Mouse (Mus musculus): ENCODE results near the gene Smg1. TPM values are rescaled to one million over a fixed set of nuclear protein-coding genes. Genes with fewer than 3 reads are reported as not detected.
"Not testable (repeated sequence)": the region's sequence is repeated elsewhere in the genome, so short reads cannot be mapped to it uniquely, and the experiment has no call there.

Smg1 gene
- total RNA-seq, 4 experiments from 2014 or later: 50.3 to 75.5 (median 58.2) TPM

DNA sequence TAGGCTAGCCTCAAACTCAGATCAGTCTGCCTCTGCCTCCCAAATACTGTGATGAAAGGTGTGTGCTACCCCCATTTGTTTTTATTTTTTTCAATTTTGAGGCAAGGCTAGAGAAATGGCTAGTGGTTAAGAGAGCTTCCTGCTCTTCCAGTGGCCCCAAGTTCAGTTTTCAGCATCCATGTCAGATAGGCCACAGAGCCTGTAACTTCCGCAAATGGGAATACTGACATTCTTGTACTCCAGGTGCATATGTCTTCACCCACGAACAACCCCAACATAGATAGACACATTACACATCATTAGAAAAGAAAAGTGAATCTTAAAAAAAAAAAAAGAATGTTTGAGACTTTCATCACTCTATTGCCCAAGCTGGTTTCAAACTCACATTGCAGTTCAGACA lies 6.1 kb upstream of the Smg1 start:
- DNase-seq: no peak

- DNase-seq: no peak
Measured at GRCm38 (mm10) chr7:118248069-118248468, 4.6 kb upstream of the Smg1 start.

DNA sequence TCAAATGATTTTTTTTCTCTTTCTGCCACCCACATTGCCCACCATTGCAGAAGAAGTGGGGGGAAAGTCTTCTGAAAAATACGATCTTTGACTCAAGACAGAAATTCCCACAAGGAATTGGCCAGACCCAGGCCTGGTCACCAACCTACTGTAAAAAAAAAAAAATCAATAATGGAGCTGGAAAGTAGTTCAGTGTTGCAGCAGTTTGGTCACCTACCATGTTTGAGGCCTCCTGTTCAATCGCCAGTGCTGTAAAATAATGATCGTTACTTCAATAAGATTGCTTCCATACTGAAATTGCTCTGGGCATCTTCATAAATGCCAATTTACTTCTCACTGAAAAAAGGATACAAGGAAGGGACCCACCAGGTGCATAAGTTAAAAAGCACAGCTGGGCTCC lies 1.8 kb upstream of the Smg1 start:
- DNase-seq: no peak

DNA sequence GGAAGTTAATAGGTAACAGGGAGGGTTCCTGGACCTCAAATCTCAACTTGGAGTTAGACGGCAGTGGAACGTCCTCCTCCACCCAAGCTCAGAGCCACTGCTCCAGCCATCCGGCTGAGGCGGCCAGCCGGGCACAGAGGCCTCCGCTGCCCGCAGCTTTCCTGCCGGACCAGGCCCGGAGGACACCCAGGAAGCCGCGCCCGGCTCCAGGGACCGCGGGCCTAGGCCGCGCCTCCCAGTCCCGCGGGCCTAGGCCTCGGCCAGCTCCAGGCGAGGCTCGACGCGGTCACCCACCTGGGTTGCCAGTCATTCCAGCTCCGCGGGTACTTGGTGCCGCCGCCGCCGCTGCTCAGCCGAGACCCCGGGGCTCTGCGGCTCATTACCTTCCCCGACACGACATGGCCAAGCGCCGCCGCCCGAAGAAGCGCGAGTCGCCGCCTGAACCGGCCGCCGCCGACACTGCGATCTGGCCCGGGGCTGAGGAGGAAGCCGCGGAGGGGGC lies 508 bp downstream of the Smg1 start:
- no peak for DNase-seq

DNA sequence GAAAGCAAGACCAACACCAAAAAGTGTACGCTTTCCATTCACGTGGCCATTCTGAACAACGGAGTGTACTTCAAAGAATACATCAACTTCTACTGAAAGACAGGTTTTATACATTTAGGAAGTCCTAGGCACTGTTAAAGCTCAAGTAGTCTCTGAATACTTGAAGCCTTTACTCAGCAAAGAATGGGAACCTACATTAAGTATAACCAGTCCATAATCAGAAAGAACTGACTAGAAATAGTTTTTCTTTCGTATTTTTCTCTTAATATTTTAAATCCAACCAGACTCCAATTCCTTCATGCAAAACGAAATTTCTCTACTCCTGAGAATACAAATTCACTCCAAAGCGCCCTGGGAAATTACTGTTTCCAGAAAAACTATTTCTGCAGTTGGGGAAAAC lies 1.2 kb downstream of the Smg1 start:
- DNase-seq: no peak

DNA sequence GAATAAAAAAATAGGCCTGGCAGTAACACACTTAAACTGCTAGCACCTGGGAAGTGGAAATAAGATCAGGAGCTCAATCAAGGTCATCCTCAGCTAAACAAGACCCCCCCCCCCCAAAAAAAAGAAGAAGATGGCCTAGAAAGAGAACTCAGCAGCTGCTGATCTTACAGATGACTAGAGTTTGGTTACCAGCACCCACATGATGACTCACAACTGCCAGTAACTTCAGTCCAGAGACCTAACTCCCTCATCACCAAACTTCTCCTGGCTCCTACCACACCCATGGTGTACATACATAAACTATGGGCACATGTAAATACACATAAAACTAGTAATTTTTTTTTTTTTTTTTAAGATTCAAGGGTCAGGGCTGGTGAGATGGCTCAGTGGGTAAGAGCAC lies 3.1 kb downstream of the Smg1 start:
- no peak for DNase-seq

DNA sequence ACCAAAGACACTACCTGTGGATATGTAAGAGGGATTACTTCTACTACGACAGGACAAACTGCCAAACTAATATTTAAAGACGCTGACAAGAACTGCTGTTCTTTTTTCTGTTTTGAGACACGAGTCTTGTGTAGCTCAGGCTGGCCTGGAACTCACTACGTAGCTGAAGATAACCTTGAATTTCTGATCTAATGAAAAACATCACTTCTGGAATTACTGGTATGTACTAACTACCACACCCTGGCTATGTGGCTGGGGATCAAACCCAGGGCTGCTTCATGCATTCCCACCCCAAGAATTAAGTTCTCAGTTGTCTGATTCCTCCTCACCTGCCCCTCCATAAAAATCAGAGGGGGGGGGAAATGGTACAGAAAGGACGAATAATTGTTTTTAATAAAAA lies 3.5 kb downstream of the Smg1 start:
- no peak for DNase-seq

DNA sequence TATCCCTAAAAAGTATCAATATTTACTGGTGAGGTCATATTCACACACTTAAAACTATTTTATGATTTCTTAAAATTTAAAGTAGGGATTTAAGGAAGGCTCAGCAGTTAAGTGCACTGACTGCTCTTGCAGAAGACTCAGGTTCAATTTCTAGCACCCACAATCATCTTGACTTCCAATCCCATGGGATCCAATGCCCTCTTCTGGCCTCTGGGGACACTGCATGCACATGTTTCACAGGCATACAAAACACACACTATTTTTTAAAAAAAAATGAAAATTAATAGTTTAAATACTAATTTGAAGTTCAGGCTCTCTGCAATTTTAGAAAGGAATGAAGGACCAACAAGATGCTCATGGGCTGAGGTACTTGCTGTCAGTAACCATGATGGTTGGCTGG lies 6.5 kb downstream of the Smg1 start:
- no peak for DNase-seq

GRCm38 (mm10) chr7:118234236-118234635 lies 9.2 kb downstream of the Smg1 start:
- no peak for DNase-seq

GRCm38 (mm10) chr7:118232613-118233012 lies 10.9 kb downstream of the Smg1 start:
- DNase-seq: no peak

DNA sequence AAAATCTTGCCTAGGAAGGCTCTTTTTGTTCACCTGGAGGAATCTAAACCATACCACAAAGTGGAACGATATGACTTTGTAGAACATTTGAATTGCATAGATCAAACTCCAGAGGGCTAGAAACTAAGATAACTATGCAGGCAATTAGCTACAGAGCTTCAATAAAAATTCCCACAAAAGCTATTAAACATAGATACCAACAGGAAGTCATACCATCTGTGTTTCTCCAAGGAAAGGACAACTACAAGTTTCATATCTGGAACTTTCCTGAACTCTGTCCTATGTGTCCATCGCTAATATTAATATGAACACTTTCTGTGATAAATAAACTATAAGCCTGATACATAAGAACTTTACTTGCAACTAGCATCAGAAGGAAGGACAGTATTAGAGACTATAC lies 23.7 kb downstream of the Smg1 start:
- no peak for DNase-seq

GRCm38 (mm10) chr7:118206396-118206795 lies 37.1 kb downstream of the Smg1 start:
- no peak for DNase-seq

DNA sequence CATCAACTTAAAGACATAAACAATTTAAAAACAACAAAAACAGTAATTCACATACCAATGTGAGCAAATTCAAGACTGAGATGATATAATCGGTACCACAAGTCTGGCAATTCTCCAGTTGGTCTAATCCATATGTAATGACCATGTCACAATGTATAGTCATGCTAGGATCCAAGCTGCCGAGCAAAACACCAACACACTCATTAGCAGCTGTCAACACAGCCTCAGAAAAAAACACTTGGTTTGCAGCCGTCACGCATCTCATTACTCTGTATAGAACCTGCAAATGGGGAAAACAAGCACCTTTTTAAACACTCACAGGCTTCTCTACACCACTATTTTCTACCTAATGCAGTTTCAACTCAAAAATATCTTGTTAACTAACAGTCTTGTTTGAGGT lies 47.7 kb downstream of the Smg1 start:
- no peak for DNase-seq

DNA sequence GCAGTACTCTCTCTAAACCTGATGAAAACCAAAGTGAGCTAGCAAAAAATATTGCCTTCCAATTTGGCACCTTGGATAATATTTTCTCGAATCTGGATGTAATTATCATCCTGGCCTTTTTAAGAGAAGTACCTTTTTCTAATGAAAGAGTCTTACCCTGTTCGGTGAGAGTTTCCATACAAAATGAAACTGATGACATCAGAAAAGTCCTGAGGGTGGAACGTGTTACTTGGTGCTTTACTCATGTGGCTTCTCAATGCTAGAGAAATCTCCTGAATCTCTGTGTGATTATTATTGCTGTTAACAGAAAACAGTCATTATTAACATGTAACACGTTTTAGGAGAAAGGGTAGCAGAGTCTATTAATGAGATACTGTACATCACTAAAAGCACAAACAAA lies 57.6 kb downstream of the Smg1 start:
- DNase-seq: no peak

DNA sequence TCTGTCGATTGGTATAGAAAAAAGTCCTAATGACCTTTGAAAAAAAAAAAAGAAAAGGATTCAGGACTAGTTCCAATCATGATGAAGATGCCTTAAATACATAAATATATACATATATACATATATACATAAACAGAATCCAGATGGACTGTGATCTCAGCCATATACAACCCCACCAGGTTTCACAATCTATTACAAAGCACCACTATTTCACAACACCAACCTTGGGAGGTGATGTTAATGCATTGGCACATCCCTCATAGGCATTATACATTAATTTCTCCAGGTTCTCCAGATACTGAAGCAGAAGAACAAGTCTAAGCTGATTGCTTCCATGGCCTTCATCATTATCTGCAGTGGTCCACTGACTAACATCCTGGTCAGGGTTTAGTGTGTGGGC lies 58.9 kb downstream of the Smg1 start:
- no peak for DNase-seq

DNA sequence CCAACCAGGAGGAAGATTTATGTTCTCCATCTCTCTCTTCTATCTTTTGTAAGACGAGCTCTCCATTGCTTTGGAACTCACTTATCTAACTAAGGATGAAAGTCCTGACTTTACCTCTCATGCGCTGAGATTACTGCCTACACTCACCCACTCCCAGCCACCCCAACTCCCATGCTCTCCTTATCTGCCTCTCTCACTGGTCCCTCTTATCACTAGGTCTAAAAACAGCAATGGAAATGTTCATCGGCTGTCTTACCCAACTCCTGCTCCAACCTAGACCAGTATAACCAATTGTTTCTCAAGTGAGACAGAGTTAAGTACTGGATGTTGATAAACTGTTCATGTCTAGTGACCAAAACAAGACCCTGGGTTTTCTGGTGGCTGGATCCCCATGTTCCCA lies 62.3 kb downstream of the Smg1 start:
- DNase-seq: no peak

- DNase-seq: no peak
Measured at GRCm38 (mm10) chr7:118179782-118180181, 63.7 kb downstream of the Smg1 start.

GRCm38 (mm10) chr7:118175821-118176355 lies 67.6 kb downstream of the Smg1 start:
- DNase-seq: no peak

DNA sequence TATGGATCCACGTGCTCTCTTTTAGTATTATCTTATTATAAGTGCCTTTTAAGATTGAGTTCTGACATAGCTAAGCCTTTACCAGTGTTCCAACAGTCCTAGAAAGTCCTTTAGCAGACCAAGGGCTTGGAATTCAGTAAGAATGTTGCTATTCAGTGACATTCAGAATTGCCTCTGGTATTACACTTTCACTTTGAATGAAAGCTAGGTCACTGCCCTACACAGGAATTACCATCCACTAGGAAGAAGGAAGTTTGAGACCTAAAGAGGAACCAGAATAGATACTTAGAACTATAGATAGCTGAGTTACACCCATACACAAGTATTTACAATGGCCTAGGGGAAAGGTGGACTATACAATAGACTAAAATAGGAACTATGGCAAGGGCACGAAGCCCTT lies 73.3 kb downstream of the Smg1 start:
- not testable (repeated sequence) for DNase-seq

DNA sequence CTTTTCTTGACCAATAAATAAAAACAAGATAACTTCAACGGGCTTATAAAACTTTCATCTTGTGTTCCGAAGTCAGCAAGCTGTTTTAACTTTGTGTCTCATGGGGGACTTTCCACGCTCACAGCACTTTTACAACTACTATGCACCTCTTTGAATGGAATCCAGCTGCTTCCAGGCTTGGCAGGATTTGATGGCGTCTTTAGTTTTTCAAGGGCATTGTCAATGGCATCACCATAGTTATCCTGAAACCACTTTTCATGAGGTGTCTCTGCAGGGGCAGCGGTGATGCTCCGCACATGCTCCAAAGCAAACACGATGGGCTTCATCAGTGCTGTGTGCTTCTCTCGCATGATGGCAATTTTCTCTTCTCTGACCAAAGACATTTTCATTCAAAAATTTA lies 80.5 kb downstream of the Smg1 start:
- no peak for DNase-seq

DNA sequence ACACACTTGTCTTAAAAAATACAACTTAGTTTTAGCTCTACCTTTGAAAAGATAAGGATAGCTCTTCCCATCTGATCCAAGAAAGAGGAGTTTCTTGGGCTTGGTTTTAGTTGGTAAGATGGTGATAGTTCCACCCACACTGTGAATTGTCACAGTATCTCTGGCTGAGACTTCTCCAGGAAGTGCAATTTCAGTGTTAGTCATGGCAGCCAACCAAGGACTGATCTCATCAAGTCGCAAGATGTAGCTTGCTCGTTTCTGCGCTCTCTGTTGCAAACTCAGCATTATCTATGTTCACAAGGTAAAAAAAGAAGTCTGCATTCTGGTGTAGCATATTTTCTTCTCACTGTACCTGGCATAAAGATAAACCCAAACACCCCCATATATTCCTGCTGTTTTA lies 83.3 kb downstream of the Smg1 start:
- DNase-seq: no peak

DNA sequence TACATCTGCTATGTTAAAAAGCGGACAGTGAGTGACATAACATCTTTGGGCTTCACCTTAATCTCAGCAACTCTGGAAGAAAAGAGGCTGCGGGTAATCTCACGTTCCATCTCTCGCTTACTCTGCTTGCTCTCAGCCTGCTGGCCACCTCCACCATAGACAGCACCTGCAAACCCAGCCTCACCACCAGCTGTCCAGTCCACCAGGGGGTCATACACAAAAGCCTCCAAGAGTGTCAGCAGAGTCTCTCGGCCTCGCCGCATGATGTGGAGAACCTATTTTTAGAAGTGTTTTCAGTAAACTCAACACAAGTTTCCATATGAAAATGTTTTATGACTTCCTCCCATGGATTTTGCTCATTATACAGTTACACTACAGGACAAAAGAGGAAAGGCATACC lies 87.0 kb downstream of the Smg1 start:
- no peak for DNase-seq

DNA sequence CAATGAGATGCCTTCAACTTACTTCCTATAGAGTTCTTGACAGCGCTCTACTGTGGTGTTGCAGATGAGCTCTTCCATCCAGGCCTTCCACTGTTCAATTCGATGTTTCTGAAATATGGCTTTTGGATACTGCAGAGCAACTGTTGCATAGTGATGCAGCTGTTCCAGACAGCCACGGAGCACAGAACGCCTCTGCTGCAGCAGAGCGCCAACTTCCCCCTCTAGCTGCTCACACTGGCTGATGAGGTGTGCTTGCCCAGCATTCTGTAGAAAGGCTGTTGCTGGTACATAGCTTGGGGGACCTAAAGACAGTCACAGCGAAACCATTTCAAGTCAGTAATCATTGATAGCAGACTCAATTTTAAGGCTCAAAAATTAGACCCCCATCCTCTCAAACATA lies 89.3 kb downstream of the Smg1 start:
- DNase-seq: no peak

DNA sequence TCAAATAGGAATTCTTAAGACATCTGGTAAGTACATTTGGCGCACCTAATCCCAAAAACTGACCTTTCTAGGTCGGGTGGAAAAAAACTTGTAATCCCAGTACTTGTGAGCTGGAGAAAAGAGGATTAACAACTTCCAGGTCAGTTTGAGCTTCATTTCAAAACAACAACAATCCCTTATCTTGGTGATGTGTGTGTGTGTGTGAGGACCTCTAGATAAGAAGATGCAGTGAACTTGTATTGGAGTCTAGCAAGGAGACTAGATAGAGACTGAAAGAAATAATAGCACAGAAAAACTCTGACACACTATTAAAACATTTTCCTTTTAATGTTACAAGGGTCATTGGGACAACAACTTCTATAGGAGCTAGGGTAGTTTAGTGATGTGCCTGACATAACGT lies 99.9 kb downstream of the Smg1 start:
- no peak for DNase-seq

- no peak for DNase-seq
Measured at GRCm38 (mm10) chr7:118143123-118143522, 100.3 kb downstream of the Smg1 start.

Measured in adrenal gland, adult 8-10 months (tissue).